Mouse (Mus musculus) left cerebral cortex, postnatal 10 days (tissue): ENCODE data around the gene Cldn11. TPM values are rescaled to one million over a fixed set of nuclear protein-coding genes. Genes with fewer than 3 reads are reported as not detected.
"Not testable (repeated sequence)": the region's sequence is repeated elsewhere in the genome, so short reads cannot be mapped to it uniquely, and the experiment has no call there.

Source experiments
- DNase-seq, 2 experiments: peaks; one replicate each; pipeline ENCODE4 v3.0.0; 2021 to 2022; ENCODE audit warnings: low spot score in 2 of 2, mixed read lengths in 1 of 2; ENCODE audit errors: extremely low spot score in 1 of 2
- intact Hi-C: fragments of 180-260 bp; cut with DNase I; formaldehyde crosslinking; loops from one replicate; pipeline ENCODE4 v1.15.1; 2025
- total RNA-seq, 2 experiments: library from RNA; stranded (reverse); gene quantifications; 2 replicates each; pipeline ENCODE4 v1.2.3; 2021

Gene Cldn11
- 10 to 100 TPM; 25.6 to 43.0 TPM for total RNA-seq

- intact Hi-C loops: loop anchor here (5.0 to 10.0 kb wide), 3 partner anchors 158 to 1165 kb away; no protein-coding TSS in a partner anchor
- DNase-seq: peak in 1 of 2 experiments; percentile 69
Measured at GRCm38 (mm10) chr3:31149706-31150105, at the start of gene Cldn11. TSS of gene Cldn11 (plus strand) at chr3:31149920.

GRCm38 (mm10) chr3:31100026-31100425 is 49.7 kb upstream of the Cldn11 start:
- intact Hi-C loops: no loop called here
- no peak for DNase-seq

GRCm38 (mm10) chr3:31100802-31101201 is 48.9 kb upstream of the Cldn11 start:
- DNase-seq: no peak
- intact Hi-C loops: no loop called here

GRCm38 (mm10) chr3:31104936-31105335 is 44.8 kb upstream of the Cldn11 start:
- intact Hi-C loops: no loop called here
- no peak for DNase-seq

GRCm38 (mm10) chr3:31106597-31106996 is 43.1 kb upstream of the Cldn11 start:
- DNase-seq: no peak
- intact Hi-C loops: no loop called here

GRCm38 (mm10) chr3:31107674-31108073 is 42.0 kb upstream of the Cldn11 start:
- DNase-seq: no peak
- intact Hi-C loops: no loop called here

- DNase-seq: no peak
- intact Hi-C loops: no loop called here
Measured at GRCm38 (mm10) chr3:31109108-31109507, 40.6 kb upstream of the Cldn11 start.

GRCm38 (mm10) chr3:31123098-31123497 is 26.6 kb upstream of the Cldn11 start:
- intact Hi-C loops: loop anchor here (5.0 kb wide), 1 partner anchor 66 kb away; no protein-coding TSS in a partner anchor
- DNase-seq: no peak

GRCm38 (mm10) chr3:31126303-31126702 is 23.4 kb upstream of the Cldn11 start:
- no peak for DNase-seq
- intact Hi-C loops: no loop called here

- intact Hi-C loops: no loop called here
- DNase-seq: no peak
Measured at GRCm38 (mm10) chr3:31126848-31127247, 22.9 kb upstream of the Cldn11 start.

- intact Hi-C loops: loop anchor here (10.0 kb wide), 3 partner anchors 165 to 535 kb away; partner anchors contain the start of genes Actrt3 and Phc3
- no peak for DNase-seq
Measured at GRCm38 (mm10) chr3:31129766-31130165, 20.0 kb upstream of the Cldn11 start.

GRCm38 (mm10) chr3:31133664-31134063 is 16.1 kb upstream of the Cldn11 start:
- intact Hi-C loops: loop anchor here (10.0 kb wide), 3 partner anchors 169 to 539 kb away; partner anchors contain the start of genes Actrt3 and Phc3

GRCm38 (mm10) chr3:31134246-31134645 is 15.5 kb upstream of the Cldn11 start:
- intact Hi-C loops: loop anchor here (10.0 kb wide), 3 partner anchors 169 to 539 kb away; partner anchors contain the start of genes Actrt3 and Phc3
- DNase-seq: no peak

More at GRCm38 (mm10) chr3:31133664-31134063, 16.1 kb upstream of the Cldn11 start:
- no peak for DNase-seq

- DNase-seq: no peak
- intact Hi-C loops: loop anchor here (10.0 kb wide), 3 partner anchors 170 to 540 kb away; partner anchors contain the start of genes Actrt3 and Phc3
Measured at GRCm38 (mm10) chr3:31134696-31135095, 15.0 kb upstream of the Cldn11 start.

GRCm38 (mm10) chr3:31136591-31136990 is 13.1 kb upstream of the Cldn11 start:
- DNase-seq: not testable (repeated sequence)
- intact Hi-C loops: loop anchor here (10.0 kb wide), 3 partner anchors 172 to 542 kb away; partner anchors contain the start of genes Actrt3 and Phc3

GRCm38 (mm10) chr3:31138454-31139424 is 11.0 kb upstream of the Cldn11 start:
- intact Hi-C loops: loop anchor here (1.0 to 10.0 kb wide), 4 partner anchors 81 to 544 kb away; partner anchors contain the start of genes Actrt3 and Phc3
- peak; percentile 61 to 72 for DNase-seq

GRCm38 (mm10) chr3:31141621-31142020 is 8.1 kb upstream of the Cldn11 start:
- no peak for DNase-seq
- intact Hi-C loops: loop anchor here (10.0 kb wide), 1 partner anchor 1173 kb away; no protein-coding TSS in a partner anchor

GRCm38 (mm10) chr3:31145222-31145621 is 4.5 kb upstream of the Cldn11 start:
- intact Hi-C loops: loop anchor here (5.0 to 10.0 kb wide), 3 partner anchors 162 to 1170 kb away; no protein-coding TSS in a partner anchor
- not testable (repeated sequence) for DNase-seq

GRCm38 (mm10) chr3:31145641-31146290 is 4.0 kb upstream of the Cldn11 start:
- intact Hi-C loops: loop anchor here (2.0 to 10.0 kb wide), 4 partner anchors 162 to 1169 kb away; no protein-coding TSS in a partner anchor

More at GRCm38 (mm10) chr3:31145641-31146290, 4.0 kb upstream of the Cldn11 start:
- DNase-seq: peak; percentile 75 to 83
